Mouse (Mus musculus) heart, embryonic 15.5 days (tissue): ENCODE data around the gene Rnf43. TPM values are rescaled to one million over a fixed set of nuclear protein-coding genes. Genes with fewer than 3 reads are reported as not detected.

Experiments
- ATAC-seq: fragments of 200-750 bp; cut with Nextera tagmentation; replicated peaks from 2 replicates; pipeline ENCODE4 v1.8.0; 2017; ENCODE audit warnings: low read depth, moderate TSS enrichment; ENCODE audit not compliant: insufficient number of reproducible peaks, insufficient read depth, low FRiP score
- H3K27ac ChIP-seq: fragments of 300-500 bp; sonication (generic); 2 replicates; pipeline ENCODE4 v1.5.1; 2015; ENCODE audit warnings: mild to moderate bottlenecking, inconsistent platforms
- H3K27me3 ChIP-seq: fragments of 300-500 bp; sonication (generic); 2 replicates; pipeline ENCODE4 v1.6.1; 2015; ENCODE audit warnings: inconsistent platforms
- H3K36me3 ChIP-seq: fragments of 300-500 bp; sonication (generic); 2 replicates; pipeline ENCODE4 v1.6.1; 2015; ENCODE audit warnings: mild to moderate bottlenecking, inconsistent platforms
- H3K4me1 ChIP-seq: fragments of 300-500 bp; sonication (generic); replicated peaks from 2 replicates; pipeline ENCODE4 v1.6.1; 2015; ENCODE audit warnings: inconsistent platforms
- H3K4me2 ChIP-seq: fragments of 300-500 bp; sonication (generic); 2 replicates; pipeline ENCODE4 v1.6.1; 2015; ENCODE audit warnings: inconsistent platforms, mild to moderate bottlenecking, moderate library complexity
- H3K4me3 ChIP-seq: fragments of 300-500 bp; sonication (generic); 2 replicates; pipeline ENCODE4 v1.5.1; 2015; ENCODE audit warnings: mild to moderate bottlenecking, inconsistent platforms
- H3K9ac ChIP-seq: fragments of 300-500 bp; sonication (generic); 2 replicates; pipeline ENCODE4 v1.6.1; 2015; ENCODE audit warnings: mild to moderate bottlenecking, inconsistent platforms
- H3K9me3 ChIP-seq: fragments of 300-500 bp; sonication (generic); replicated peaks from 2 replicates; pipeline ENCODE4 v1.6.1; 2016; ENCODE audit warnings: inconsistent platforms
- WGBS: fragments of 180-500 bp; shearing (Covaris S2); methylation state at CpG from one replicate; pipeline ENCODE4 v1.1.7; 2015; ENCODE audit warnings: mixed read lengths; 5-methylcytosine and 5-hydroxymethylcytosine counted together
- polyA plus RNA-seq: library from polyadenylated mRNA; unstranded; fragments of >200 nt; fragmentation: Nextera tagmentation; extraction: Ambion mirVana; gene quantifications from 2 replicates; pipeline ENCODE4 v1.2.1, GENCODE M21; 2015

Gene Rnf43
- polyA plus RNA-seq, 1 experiment from 2014 or later = 1.3 TPM

- Histone ChIP-seq H3K4me2 (no peak overlapping the region), H3K27ac (no peak overlapping the region), H3K36me3 (no peaks in the 10 kb centered on the region), H3K27me3 (peaks cover 5% of the 10 kb centered on the region; the same call in 1 of the 2 replicates), H3K9ac (no peak overlapping the region), H3K4me1 (0 out of 2 replicates have a peak, but pooled peaks cover 6% of the 10 kb centered on the region), H3K9me3 (no peaks in the 10 kb centered on the region), H3K4me3 (no peak overlapping the region)
- no peak for ATAC-seq
- 44% methylated on average over 7 of the region's 7 CpGs for WGBS
Measured at GRCm38 (mm10) chr11:87659216-87659615, 3.3 kb upstream of the Rnf43 start.

- 13% methylated on average over 14 of the region's 14 CpGs for WGBS
- Histone ChIP-seq H3K4me1 (0 out of 2 replicates have a peak, but pooled peaks cover 6% of the 10 kb centered on the region), H3K4me2 (peak overlapping the region; percentile 78), H3K4me3 (peak overlapping the region; percentile 53), H3K36me3 (no peaks in the 10 kb centered on the region), H3K27ac (no peak overlapping the region), H3K9me3 (no peaks in the 10 kb centered on the region), H3K9ac (peak overlapping the region; percentile 42), H3K27me3 (peaks cover 10% of the 10 kb centered on the region)
- ATAC-seq = no peak
Measured at GRCm38 (mm10) chr11:87662822-87663221, 300 bp downstream of the Rnf43 start.

GRCm38 (mm10) chr11:87663948-87664347 is 1.4 kb downstream of the Rnf43 start:
- peak overlapping the region; percentile 14; the same call in 1 of the 2 replicates for H3K4me2 ChIP-seq
- ATAC-seq = no peak
- H3K27me3 ChIP-seq = peaks cover 10% of the 10 kb centered on the region
- H3K4me3 ChIP-seq = peak overlapping the region; percentile 33; the same call in 1 of the 2 replicates
- 0 out of 2 replicates have a peak, but pooled peaks cover 6% of the 10 kb centered on the region for H3K4me1 ChIP-seq
- H3K36me3 ChIP-seq = no peaks in the 10 kb centered on the region
- no peak overlapping the region for H3K27ac ChIP-seq
- H3K9ac ChIP-seq = no peak overlapping the region
- no peaks in the 10 kb centered on the region for H3K9me3 ChIP-seq
- 77% methylated on average over 6 of the region's 6 CpGs for WGBS

GRCm38 (mm10) chr11:87664521-87664920 is 2.0 kb downstream of the Rnf43 start:
- H3K4me1 ChIP-seq = 0 out of 2 replicates have a peak, but pooled peaks cover 6% of the 10 kb centered on the region
- H3K9ac ChIP-seq = no peak overlapping the region
- peak overlapping the region; percentile 33 for H3K4me3 ChIP-seq
- H3K27me3 ChIP-seq = peaks cover 10% of the 10 kb centered on the region
- peak overlapping the region; percentile 14 for H3K4me2 ChIP-seq
- no peak overlapping the region for H3K27ac ChIP-seq
- 76% methylated on average over 12 of the region's 12 CpGs for WGBS
- H3K36me3 ChIP-seq = no peaks in the 10 kb centered on the region
- no peak for ATAC-seq
- no peaks in the 10 kb centered on the region for H3K9me3 ChIP-seq

- Histone ChIP-seq H3K9ac (no peak overlapping the region), H3K27ac (no peak overlapping the region), H3K4me1 (0 out of 2 replicates have a peak, but pooled peaks cover 6% of the 10 kb centered on the region), H3K4me2 (no peak overlapping the region), H3K36me3 (no peaks in the 10 kb centered on the region), H3K4me3 (no peak overlapping the region), H3K9me3 (no peaks in the 10 kb centered on the region), H3K27me3 (peaks cover 10% of the 10 kb centered on the region)
- WGBS = 75% methylated on average over 6 of the region's 6 CpGs
- ATAC-seq = no peak
Measured at GRCm38 (mm10) chr11:87665224-87665623, 2.7 kb downstream of the Rnf43 start.

- 78% methylated on average over 2 of the region's 2 CpGs for WGBS
- Histone ChIP-seq H3K9ac (no peak overlapping the region), H3K9me3 (no peaks in the 10 kb centered on the region), H3K27me3 (peaks cover 10% of the 10 kb centered on the region), H3K27ac (no peak overlapping the region), H3K36me3 (no peaks in the 10 kb centered on the region), H3K4me3 (peak overlapping the region; percentile 3; the same call in 1 of the 2 replicates), H3K4me2 (no peak overlapping the region), H3K4me1 (0 out of 2 replicates have a peak, but pooled peaks cover 6% of the 10 kb centered on the region)
- no peak for ATAC-seq
Measured at GRCm38 (mm10) chr11:87665658-87666057, 3.1 kb downstream of the Rnf43 start.

GRCm38 (mm10) chr11:87666256-87667035 is 3.9 kb downstream of the Rnf43 start:
- H3K4me1 ChIP-seq = 0 out of 2 replicates have a peak, but pooled peaks cover 6% of the 10 kb centered on the region
- peak overlapping the region; percentile 3; the same call in 1 of the 2 replicates for H3K4me3 ChIP-seq
- 70% methylated on average over 12 of the region's 12 CpGs for WGBS
- H3K4me2 ChIP-seq = no peak overlapping the region
- H3K27me3 ChIP-seq = peaks cover 10% of the 10 kb centered on the region
- no peaks in the 10 kb centered on the region for H3K9me3 ChIP-seq
- no peaks in the 10 kb centered on the region for H3K36me3 ChIP-seq
- H3K9ac ChIP-seq = no peak overlapping the region
- no peak overlapping the region for H3K27ac ChIP-seq
- ATAC-seq = no peak

GRCm38 (mm10) chr11:87667107-87668090 is 4.9 kb downstream of the Rnf43 start:
- Histone ChIP-seq H3K9me3 (no peaks in the 10 kb centered on the region), H3K4me1 (0 out of 2 replicates have a peak, but pooled peaks cover 6% of the 10 kb centered on the region), H3K27ac (no peak overlapping the region), H3K4me3 (no peak overlapping the region), H3K27me3 (peaks cover 10% of the 10 kb centered on the region), H3K4me2 (no peak overlapping the region), H3K9ac (no peak overlapping the region), H3K36me3 (no peaks in the 10 kb centered on the region)
- ATAC-seq = no peak
- WGBS = 49% methylated on average over 4 of the region's 4 CpGs

GRCm38 (mm10) chr11:87673282-87673681 is 10.8 kb downstream of the Rnf43 start:
- Histone ChIP-seq H3K4me3 (no peak overlapping the region), H3K27me3 (no peaks in the 10 kb centered on the region), H3K36me3 (no peaks in the 10 kb centered on the region), H3K4me1 (no peaks in the 10 kb centered on the region), H3K9ac (no peak overlapping the region), H3K27ac (no peak overlapping the region), H3K9me3 (no peaks in the 10 kb centered on the region), H3K4me2 (no peak overlapping the region)
- 88% methylated on average over 1 of the region's 1 CpGs for WGBS
- no peak for ATAC-seq

GRCm38 (mm10) chr11:87675606-87676005 is 13.1 kb downstream of the Rnf43 start:
- Histone ChIP-seq H3K4me3 (no peak overlapping the region), H3K27me3 (no peaks in the 10 kb centered on the region), H3K4me2 (no peak overlapping the region), H3K9ac (no peak overlapping the region), H3K27ac (no peak overlapping the region), H3K4me1 (no peaks in the 10 kb centered on the region), H3K9me3 (no peaks in the 10 kb centered on the region), H3K36me3 (no peaks in the 10 kb centered on the region)
- ATAC-seq = no peak
- WGBS = 85% methylated on average over 6 of the region's 6 CpGs

GRCm38 (mm10) chr11:87677756-87678155 is 15.2 kb downstream of the Rnf43 start:
- 64% methylated on average over 5 of the region's 5 CpGs for WGBS
- H3K4me3 ChIP-seq = no peak overlapping the region
- no peaks in the 10 kb centered on the region for H3K4me1 ChIP-seq
- no peak for ATAC-seq
- no peak overlapping the region for H3K9ac ChIP-seq
- H3K27me3 ChIP-seq = no peaks in the 10 kb centered on the region
- H3K9me3 ChIP-seq = no peaks in the 10 kb centered on the region
- no peak overlapping the region for H3K4me2 ChIP-seq
- no peaks in the 10 kb centered on the region for H3K36me3 ChIP-seq
- 0 out of 2 replicates have a peak overlapping the region, but pooled peaks have one; percentile 7 for H3K27ac ChIP-seq
